Mouse (Mus musculus) gastrocnemius, postnatal 14 days (tissue): ENCODE measurements around the gene Cog1. TPM values are rescaled to one million over a fixed set of nuclear protein-coding genes. Genes with fewer than 3 reads are reported as not detected.

Experiments used
- DNase-seq: peaks from one replicate; pipeline ENCODE4 v3.0.0; 2021; ENCODE audit warnings: mixed read lengths
- intact Hi-C: fragments of 180-260 bp; cut with DNase I; formaldehyde crosslinking; loops from one replicate; pipeline ENCODE4 v1.15.1; 2025; ENCODE audit warnings: low total_unique reads
- long read RNA-seq, 2 experiments: library from polyadenylated mRNA; stranded (forward); transcript quantifications; one replicate each; pipeline ENCODE4 v2.0.0; 2021
- total RNA-seq, 2 experiments: library from RNA; stranded (reverse); gene quantifications; 2 replicates each; pipeline ENCODE4 v1.2.3; 2021

The Cog1 gene
- total RNA-seq = 10 to 100 TPM; 21.2 to 22.9 TPM
- long read RNA-seq, experiment 1, transcript Cog1-201 (14 exons, 3,935 nt) = major isoform, 13 of 57 reads
- long read RNA-seq, experiment 1, partial matches to known transcripts = 3 of 57 reads
- long read RNA-seq, experiment 1, other reads (novel, unspliced or antisense) = 41 of 57 reads
- long read RNA-seq, experiment 2, transcript Cog1-201 (14 exons, 3,935 nt) = major isoform, 11 of 62 reads
- long read RNA-seq, experiment 2, partial matches to known transcripts = 1 of 62 reads
- long read RNA-seq, experiment 2, other reads (novel, unspliced or antisense) = 50 of 62 reads

GRCm38 (mm10) chr11:113648690-113649352 is at the start of gene Cog1:
Gene Cog1, plus strand, starts transcription at chr11:113649169.
- intact Hi-C loops = loop anchor here (5.0 kb wide), 1 partner anchor 163 kb away; no protein-coding TSS in a partner anchor
- no peak for DNase-seq

- no peak for DNase-seq
These were observed 48.3 kb upstream of the Cog1 start for GRCm38 (mm10) chr11:113600526-113601245.

GRCm38 (mm10) chr11:113601616-113602343 is 47.2 kb upstream of the Cog1 start:
- no peak for DNase-seq
- intact Hi-C loops = no loop called here

More at GRCm38 (mm10) chr11:113600526-113601245, 48.3 kb upstream of the Cog1 start:
- intact Hi-C loops = no loop called here

GRCm38 (mm10) chr11:113607556-113607955 is 41.4 kb upstream of the Cog1 start:
- intact Hi-C loops = no loop called here
- no peak for DNase-seq

GRCm38 (mm10) chr11:113609581-113609980 is 39.4 kb upstream of the Cog1 start:
- intact Hi-C loops = no loop called here
- DNase-seq = no peak

- DNase-seq = no peak
- intact Hi-C loops = loop anchor here (10.0 kb wide), 1 partner anchor 105 kb away; no protein-coding TSS in a partner anchor
These were observed 38.7 kb upstream of the Cog1 start for GRCm38 (mm10) chr11:113610266-113610665.

GRCm38 (mm10) chr11:113611112-113611646 is 37.8 kb upstream of the Cog1 start:
- no peak for DNase-seq
- intact Hi-C loops = loop anchor here (10.0 kb wide), 1 partner anchor 106 kb away; no protein-coding TSS in a partner anchor

- intact Hi-C loops = loop anchor here (10.0 kb wide), 1 partner anchor 107 kb away; no protein-coding TSS in a partner anchor
- DNase-seq = peak; percentile 47
These were observed 37.0 kb upstream of the Cog1 start for GRCm38 (mm10) chr11:113611664-113612611.

- intact Hi-C loops = loop anchor here (10.0 kb wide), 1 partner anchor 110 kb away; no protein-coding TSS in a partner anchor
- no peak for DNase-seq
These were observed 34.5 kb upstream of the Cog1 start for GRCm38 (mm10) chr11:113614476-113614875.

GRCm38 (mm10) chr11:113617132-113617911 is 31.6 kb upstream of the Cog1 start:
- peak; percentile 59 for DNase-seq
- intact Hi-C loops = loop anchor here (5.0 to 10.0 kb wide), 3 partner anchors 113 to 440 kb away; no protein-coding TSS in a partner anchor

GRCm38 (mm10) chr11:113618303-113618671 is 30.7 kb upstream of the Cog1 start:
- DNase-seq = no peak

GRCm38 (mm10) chr11:113618672-113619419 is 30.1 kb upstream of the Cog1 start, which contains the start of gene Sstr2:
Gene Sstr2, plus strand, starts transcription at chr11:113619342.
- intact Hi-C loops = loop anchor here (5.0 to 10.0 kb wide), 3 partner anchors 114 to 442 kb away; no protein-coding TSS in a partner anchor
- DNase-seq = peak; percentile 51

More at GRCm38 (mm10) chr11:113618303-113618671, 30.7 kb upstream of the Cog1 start:
- intact Hi-C loops = loop anchor here (5.0 to 10.0 kb wide), 3 partner anchors 113 to 441 kb away; no protein-coding TSS in a partner anchor

GRCm38 (mm10) chr11:113619420-113620080 is 29.4 kb upstream of the Cog1 start:
- intact Hi-C loops = loop anchor here (5.0 to 10.0 kb wide), 3 partner anchors 115 to 442 kb away; no protein-coding TSS in a partner anchor
- DNase-seq = no peak

- DNase-seq = no peak
- intact Hi-C loops = no loop called here
These were observed 28.0 kb upstream of the Cog1 start for GRCm38 (mm10) chr11:113621001-113621400.

GRCm38 (mm10) chr11:113622028-113622427 is 26.9 kb upstream of the Cog1 start:
- intact Hi-C loops = no loop called here
- no peak for DNase-seq

- intact Hi-C loops = no loop called here
- no peak for DNase-seq
These were observed 23.5 kb upstream of the Cog1 start for GRCm38 (mm10) chr11:113625437-113625836.
